Mouse (Mus musculus) myocyte (in vitro differentiated cells): ENCODE measurements around the gene Ift140.

ENCODE experiments used
- E2F4 ChIP-seq: IDR thresholded peaks from one replicate; pipeline ENCODE4 v1.6.1; 2011; ENCODE audit warnings: mild to moderate bottlenecking, control low read depth, moderate library complexity; ENCODE audit not compliant: insufficient read depth
- MAX ChIP-seq: IDR thresholded peaks from one replicate; pipeline ENCODE4 v1.6.1; 2011; ENCODE audit warnings: low read depth, mild to moderate bottlenecking, control low read depth
- POLR2A ChIP-seq: IDR thresholded peaks from one replicate; pipeline ENCODE4 v1.6.1; 2011; ENCODE audit warnings: low read depth, mild to moderate bottlenecking, control low read depth, moderate library complexity; ENCODE audit not compliant: insufficient read length
- TCF12 ChIP-seq: IDR thresholded peaks from one replicate; pipeline ENCODE4 v1.6.1; 2011; ENCODE audit warnings: mild to moderate bottlenecking, control low read depth; ENCODE audit not compliant: poor library complexity, insufficient read depth, severe bottlenecking
- USF1 ChIP-seq: IDR thresholded peaks from one replicate; pipeline ENCODE4 v1.6.1; 2011; ENCODE audit warnings: low read depth, mild to moderate bottlenecking, control low read depth, moderate library complexity

DNA sequence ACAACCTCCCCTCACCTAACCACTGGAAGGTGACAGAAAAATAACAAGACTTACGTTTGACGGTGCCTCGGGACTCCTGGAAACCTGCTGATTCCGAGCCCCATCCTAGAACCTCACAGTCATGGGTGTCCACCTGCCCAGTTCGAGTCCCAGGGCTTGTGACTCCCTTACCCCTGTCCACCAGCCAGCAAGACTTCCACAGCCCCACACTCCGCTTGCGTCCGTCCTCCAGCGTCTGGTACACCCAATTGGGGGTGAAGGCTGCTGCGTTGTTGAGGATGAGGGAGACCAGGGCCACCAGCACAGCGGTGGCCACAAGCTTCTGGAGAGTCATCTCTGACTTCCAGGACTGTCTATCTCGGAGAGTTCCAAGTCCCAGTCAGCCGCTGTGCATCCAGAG lies 64.3 kb downstream of the Ift140 start:
- no peak for TF ChIP-seq POLR2A
- no peak for TF ChIP-seq USF1
- no peak for TF ChIP-seq E2F4
- TF ChIP-seq MAX: no peak
- TF ChIP-seq TCF12: no peak
